ENCODE assay signal across 12 mouse cellular contexts in the genomic region with DNA sequence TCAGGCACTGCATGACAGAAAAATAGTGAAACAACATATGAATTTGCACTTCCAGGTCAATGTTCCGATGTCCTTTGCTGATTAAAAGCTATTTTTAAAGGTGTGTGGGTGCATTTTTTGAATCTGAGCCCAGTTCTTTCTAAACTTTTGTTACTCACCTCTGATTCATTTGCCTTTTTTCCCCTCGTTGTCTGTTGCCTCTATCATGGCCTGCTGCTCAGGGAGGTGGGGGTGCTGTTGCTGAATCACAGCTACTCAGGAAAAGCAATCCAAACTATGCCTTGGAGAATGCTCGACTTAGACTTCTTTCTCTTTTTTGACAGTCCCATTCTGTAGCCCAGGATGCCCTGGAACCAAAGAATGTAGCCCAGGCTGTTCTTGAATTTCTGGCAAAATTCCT. TPM values are rescaled to one million over a fixed set of nuclear protein-coding genes. Genes with fewer than 3 reads are reported as not detected.
A peak's percentile ranks its signal among the peaks of the same experiment; 100 is the strongest.
DNase-seq lines count a peak whose midpoint lies in the region; ATAC-seq and TF ChIP-seq lines count a peak whose summit lies in the region.
"Had no signal": no experiment of that assay in that cellular context is flagged by ENCODE, and none has a peak within 500 bp of the region (broad histone marks: within the 10 kb centered on the region; RNA-seq: fewer than 3 reads in every experiment).

No protein-coding gene starts in this region.

- no peaks in the 10 kb centered on the region; the same call in 1 of the 2 replicates for H3K9me3 ChIP-seq in forebrain, embryonic 10.5 days
- H3K9me3 ChIP-seq in forebrain, embryonic 16.5 days (ENCODE audit: control insufficient read depth, low read length), result no peaks in the 10 kb centered on the region
- H3K9me3 ChIP-seq in kidney, embryonic 15.5 days (replicated peaks), result no peaks in the 10 kb centered on the region
- no peaks in the 10 kb centered on the region for H3K9me3 ChIP-seq in E14TG2a.4 (ENCODE audit: low read length)
- H3K9me3 ChIP-seq in limb, embryonic 13.5 days, result 0 out of 2 replicates have a peak, but pooled peaks cover 5% of the 10 kb centered on the region
- no peaks in the 10 kb centered on the region for H3K9me3 ChIP-seq in forebrain, postnatal 0 days (ENCODE audit: low read length)
- H3K9me3 ChIP-seq: embryonic facial prominence, embryonic 12.5 days; liver, embryonic 15.5 days had no signal

- peak overlapping the region; percentile 78; the same call in 1 of the 2 replicates for H3K4me3 ChIP-seq in forebrain, embryonic 10.5 days
- H3K4me3 ChIP-seq in forebrain, embryonic 16.5 days (replicated peaks; ENCODE audit: low read length), result no peak overlapping the region
- no peak overlapping the region for H3K4me3 ChIP-seq in kidney, embryonic 15.5 days (replicated peaks)
- peak overlapping the region; percentile 88 for H3K4me3 ChIP-seq in E14TG2a.4 (replicated peaks; ENCODE audit: low read length)
- H3K4me3 ChIP-seq in limb, embryonic 13.5 days, result no peak overlapping the region
- no peak overlapping the region; the same call in 1 of the 2 replicates for H3K4me3 ChIP-seq in forebrain, postnatal 0 days (ENCODE audit: low read depth, low read length)

- H3K27ac ChIP-seq in forebrain, embryonic 10.5 days, result 0 out of 2 replicates have a peak overlapping the region, but pooled peaks have one; percentile 90
- H3K27ac ChIP-seq in forebrain, embryonic 16.5 days (ENCODE audit: low read length), result no peak overlapping the region
- peak overlapping the region; percentile 97 for H3K27ac ChIP-seq in kidney, embryonic 15.5 days
- no peak overlapping the region for H3K27ac ChIP-seq in limb, embryonic 13.5 days
- H3K27ac ChIP-seq in forebrain, postnatal 0 days (ENCODE audit: low read depth, low read length), result no peak overlapping the region
- H3K27ac ChIP-seq: left cerebral cortex, adult 2 months; liver, embryonic 15.5 days had no signal

- 56% methylated on average over 3 of the region's 3 CpGs for WGBS in forebrain, embryonic 10.5 days
- 54% methylated on average over 3 of the region's 3 CpGs for WGBS in forebrain, embryonic 16.5 days
- 43% methylated on average over 3 of the region's 3 CpGs for whole genome bisulfite sequencing in kidney, embryonic 15.5 days
- 43% methylated on average over 3 of the region's 3 CpGs for WGBS in limb, embryonic 13.5 days
- 45% methylated on average over 3 of the region's 3 CpGs for WGBS in forebrain, postnatal 0 days

- TF ChIP-seq CTCF in E14TG2a.4 (conservative IDR thresholded peaks at IDR 0.05; ENCODE audit: low read length), result no peak
- no peak for TF ChIP-seq CTCF in forebrain, postnatal 0 days (IDR thresholded peaks at IDR 0.05; ENCODE audit: low read depth)

- H3K4me1 ChIP-seq in forebrain, embryonic 10.5 days, result peaks cover 17% of the 10 kb centered on the region
- H3K4me1 ChIP-seq in forebrain, embryonic 16.5 days (replicated peaks; ENCODE audit: control insufficient read depth, insufficient read depth, low read length), result peaks cover 14% of the 10 kb centered on the region
- peaks cover 24% of the 10 kb centered on the region; the same call in 1 of the 2 replicates for H3K4me1 ChIP-seq in kidney, embryonic 15.5 days
- peaks cover 15% of the 10 kb centered on the region; the same call in 1 of the 2 replicates for H3K4me1 ChIP-seq in E14TG2a.4 (replicated peaks; ENCODE audit: low read depth, low read length)
- H3K4me1 ChIP-seq in limb, embryonic 13.5 days, result peaks cover 18% of the 10 kb centered on the region
- no peaks in the 10 kb centered on the region for H3K4me1 ChIP-seq in forebrain, postnatal 0 days (ENCODE audit: insufficient read depth)
- H3K4me1 ChIP-seq: embryonic facial prominence, embryonic 12.5 days had no signal

- ATAC-seq in forebrain, embryonic 16.5 days, result no peak
- ATAC-seq in kidney, embryonic 15.5 days (replicated peaks; ENCODE audit: low FRiP score), result no peak
- no peak for ATAC-seq in limb, embryonic 13.5 days (ENCODE audit: low FRiP score, low read depth)
- no peak for ATAC-seq in forebrain, postnatal 0 days

- no peak for DNase-seq in forebrain, embryonic 10.5 days (ENCODE audit: extremely low spot score, low spot score)
- no peak for DNase-seq in kidney, postnatal 4 days
- DNase-seq in forebrain, postnatal 0 days, result no peak
- DNase-seq in layer of hippocampus, postnatal 14 days (ENCODE audit: low spot score in 2 of 2), result no peak
- DNase-seq: right cerebral cortex, postnatal 14 days had no signal

- no peak overlapping the region for H3K4me2 ChIP-seq in forebrain, embryonic 16.5 days (ENCODE audit: low read length)
- H3K4me2 ChIP-seq in kidney, embryonic 15.5 days, result no peak overlapping the region; the same call in 1 of the 2 replicates
- H3K4me2 ChIP-seq in limb, embryonic 13.5 days (replicated peaks), result peak overlapping the region; percentile 78
- no peak overlapping the region; the same call in 1 of the 2 replicates for H3K4me2 ChIP-seq in forebrain, postnatal 0 days (ENCODE audit: low read depth)

- H3K9ac ChIP-seq in forebrain, embryonic 16.5 days (replicated peaks; ENCODE audit: low read depth, low read length), result no peak overlapping the region
- no peak overlapping the region for H3K9ac ChIP-seq in kidney, embryonic 15.5 days
- H3K9ac ChIP-seq in limb, embryonic 13.5 days, result no peak overlapping the region
- no peak overlapping the region for H3K9ac ChIP-seq in forebrain, postnatal 0 days
- H3K9ac ChIP-seq: liver, embryonic 15.5 days had no signal

- peaks cover 13% of the 10 kb centered on the region for H3K27me3 ChIP-seq in forebrain, embryonic 10.5 days (ENCODE audit: poor library complexity, severe bottlenecking)
- H3K27me3 ChIP-seq in forebrain, embryonic 16.5 days (replicated peaks; ENCODE audit: control insufficient read depth, insufficient read depth, low read length), result no peaks in the 10 kb centered on the region
- no peaks in the 10 kb centered on the region for H3K27me3 ChIP-seq in kidney, embryonic 15.5 days
- peaks cover 40% of the 10 kb centered on the region for H3K27me3 ChIP-seq in E14TG2a.4 (ENCODE audit: insufficient read depth, low read length)
- no peaks in the 10 kb centered on the region for H3K27me3 ChIP-seq in limb, embryonic 13.5 days
- no peaks in the 10 kb centered on the region for H3K27me3 ChIP-seq in forebrain, postnatal 0 days (ENCODE audit: insufficient read depth, low read length)
- H3K27me3 ChIP-seq: embryonic facial prominence, embryonic 12.5 days had no signal

- no peaks in the 10 kb centered on the region for H3K36me3 ChIP-seq in forebrain, embryonic 10.5 days (replicated peaks)
- H3K36me3 ChIP-seq in forebrain, embryonic 16.5 days (ENCODE audit: control insufficient read depth, insufficient read depth), result no peaks in the 10 kb centered on the region
- no peaks in the 10 kb centered on the region for H3K36me3 ChIP-seq in kidney, embryonic 15.5 days
- no peaks in the 10 kb centered on the region for H3K36me3 ChIP-seq in E14TG2a.4 (ENCODE audit: insufficient read depth, low read length)
- peaks cover 5% of the 10 kb centered on the region; the same call in 1 of the 2 replicates for H3K36me3 ChIP-seq in limb, embryonic 13.5 days
- H3K36me3 ChIP-seq in forebrain, postnatal 0 days (ENCODE audit: insufficient read depth), result no peaks in the 10 kb centered on the region
- H3K36me3 ChIP-seq: embryonic facial prominence, embryonic 12.5 days; liver, embryonic 15.5 days had no signal

RNA-seq across cellular contexts. Expression of a gene that starts 1.3 kb away (rescaled TPM):
- polyA plus RNA-seq in forebrain, embryonic 10.5 days (2016; fragmentation: Nextera tagmentation; extraction: Ambion mirVana), result 1.7 and 2.3 TPM in 2 replicates
- 3.4 and 4.0 TPM in 2 replicates for polyA plus RNA-seq in forebrain, embryonic 16.5 days (2015; fragmentation: Nextera tagmentation; extraction: Ambion mirVana)
- 7.8 and 9.0 TPM in 2 replicates for polyA plus RNA-seq in kidney, embryonic 15.5 days (2015; fragmentation: Nextera tagmentation; extraction: Ambion mirVana)
- 13.2 and 14.0 TPM in 2 replicates for polyA plus RNA-seq in limb, embryonic 13.5 days (2015; fragmentation: Nextera tagmentation; extraction: Ambion mirVana)
- 8.8 and 10.6 TPM in 2 replicates for total RNA-seq in forebrain, postnatal 0 days (2014; rRNA removed)
- polyA plus RNA-seq in forebrain, postnatal 0 days (2015; fragmentation: Nextera tagmentation; extraction: Ambion mirVana), result 2.4 and 2.8 TPM in 2 replicates
- 10 to 100 TPM; 19.8 to 21.0 TPM for total RNA-seq in layer of hippocampus, postnatal 14 days (2021)

Comparison
In these comparisons a context has a peak if more than half of its experiments do, and no peak if none do; other contexts are left out.
1. H3K27ac ChIP-seq: peak in forebrain, embryonic 10.5 days (single experiment) and kidney, embryonic 15.5 days (single experiment); none in forebrain, embryonic 16.5 days (single experiment), limb, embryonic 13.5 days (single experiment) and forebrain, postnatal 0 days (single experiment).
2. H3K4me3 ChIP-seq: peak in forebrain, embryonic 10.5 days (single experiment) and E14TG2a.4 (single experiment); none in forebrain, embryonic 16.5 days (single experiment), kidney, embryonic 15.5 days (single experiment), limb, embryonic 13.5 days (single experiment) and forebrain, postnatal 0 days (single experiment).